Mouse (Mus musculus) cerebellum, adult 2 months (tissue): ENCODE data around the gene Eno2.

Source experiments
- CTCF ChIP-seq: fragments of 200-500 bp; IDR thresholded peaks from 2 replicates; pipeline ENCODE4 v1.5.1; 2011; ENCODE audit warnings: low read depth, mild to moderate bottlenecking, control low read depth, low read length, moderate library complexity, borderline replicate concordance; ENCODE audit not compliant: insufficient read depth
- POLR2A ChIP-seq: fragments of 200-500 bp; IDR thresholded peaks from 2 replicates; pipeline ENCODE4 v1.6.1; 2011; ENCODE audit warnings: low read length, control low read depth, borderline replicate concordance; ENCODE audit not compliant: insufficient read depth

DNA sequence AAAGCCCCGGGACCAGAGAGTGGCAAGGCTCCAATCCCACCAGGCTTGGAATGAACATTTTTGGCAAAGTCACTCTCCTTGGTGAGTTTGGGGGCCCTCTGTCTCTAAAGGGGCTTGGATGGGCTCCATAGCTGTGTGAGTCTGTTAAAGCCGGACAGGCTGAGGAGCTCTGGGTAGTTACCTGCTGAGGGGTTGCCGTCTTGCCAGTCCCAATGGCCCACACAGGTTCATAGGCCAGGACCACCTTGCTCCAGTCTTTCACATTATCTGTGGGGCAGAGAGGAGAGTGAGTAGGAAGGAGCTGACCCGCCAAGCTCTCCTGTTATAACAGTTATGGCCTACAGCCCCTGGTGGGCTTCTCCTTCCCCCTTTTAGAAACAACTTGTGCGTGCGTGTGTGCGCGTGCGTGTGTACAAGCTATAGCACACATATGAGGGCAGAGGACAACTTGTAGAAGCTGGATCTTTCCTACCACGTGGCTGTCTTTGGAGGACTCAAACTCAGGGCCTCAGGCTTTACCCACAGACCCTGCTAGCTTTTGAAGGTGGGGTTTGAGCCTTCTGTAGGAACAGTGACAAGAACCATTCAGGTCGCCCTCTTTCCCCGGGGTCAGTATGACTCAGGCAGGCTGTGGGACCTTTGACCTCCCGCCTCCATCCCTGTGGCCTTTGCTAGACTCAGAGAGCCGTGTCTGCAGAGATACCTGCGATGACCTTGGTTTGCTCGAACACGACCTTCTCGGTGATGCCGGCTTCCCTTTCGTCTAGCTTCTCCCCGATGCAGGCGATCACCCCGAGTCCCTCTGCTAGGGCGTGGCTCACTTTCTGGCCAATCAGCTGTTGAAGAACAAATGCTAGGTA lies 42.5 kb upstream of the Eno2 start:
- TF ChIP-seq POLR2A (no peak), CTCF (no peak)
